Mouse (Mus musculus): ENCODE data around the gene Bola1.

GRCm38 (mm10) chr3:96250890-96251289, 31.4 kb upstream of the Bola1 start:
- TF ChIP-seq CTCF (IDR thresholded peaks at IDR 0.05; ENCODE audit: borderline replicate concordance, extremely low read depth, insufficient read depth, insufficient read length) (no peak), POLR2A (IDR thresholded peaks at IDR 0.05; ENCODE audit: borderline replicate concordance, extremely low read depth, insufficient read depth, insufficient read length, poor library complexity, severe bottlenecking) (no peak)

All from brain, embryonic 14.5 days (tissue).